Mouse (Mus musculus) erythroblast, embryonic 14.5 days (primary cell): ENCODE results near the gene B3gnt6.

ENCODE experiments used
- GATA1 ChIP-seq: IDR thresholded peaks from 2 replicates; pipeline ENCODE4 v1.6.1; 2012; ENCODE audit warnings: low read length, inconsistent platforms, mixed read lengths
- TAL1 ChIP-seq: IDR thresholded peaks from 3 replicates; pipeline ENCODE4 v1.6.1; 2012; ENCODE audit warnings: low read length, inconsistent platforms, mixed read lengths

- TF ChIP-seq GATA1: no peak
- no peak for TF ChIP-seq TAL1
Measured at GRCm38 (mm10) chr7:98145842-98146446, 53.3 kb downstream of the B3gnt6 start.
